Mouse (Mus musculus): ENCODE measurements at regions not wholly inside any gene's neighbourhood (a gene's known extent, or its start where the extent isn't known, plus 50 kb on each side); places are given as distances from the start of the nearest gene placed in this dataset.
A peak's percentile ranks its signal among the peaks of the same experiment; 100 is the strongest.

- DNase-seq = no peak
Measured at GRCm38 (mm10) chr12:109272101-109272500, 180.5 kb upstream of the Dlk1 start.

GRCm38 (mm10) chr12:109314850-109315249 lies 137.8 kb upstream of the Dlk1 start:
- no peak for DNase-seq

- no peak for DNase-seq
Measured at GRCm38 (mm10) chr12:109325986-109326385, 126.6 kb upstream of the Dlk1 start.

GRCm38 (mm10) chr12:109371327-109371726 lies 81.3 kb upstream of the Dlk1 start:
- no peak for DNase-seq

GRCm38 (mm10) chr12:109385794-109386193 lies 66.8 kb upstream of the Dlk1 start:
- no peak for DNase-seq

GRCm38 (mm10) chr12:109388791-109389190 lies 63.8 kb upstream of the Dlk1 start:
- peak in 1 of 2 experiments; percentile 16 for DNase-seq

GRCm38 (mm10) chr12:109390388-109390920 lies 62.2 kb upstream of the Dlk1 start:
- peak in 1 of 2 experiments; percentile 15 for DNase-seq

- DNase-seq = peak in 1 of 2 experiments; percentile 8
Measured at GRCm38 (mm10) chr12:109390978-109391377, 61.6 kb upstream of the Dlk1 start.

- DNase-seq = no peak
Measured at GRCm38 (mm10) chr12:109393326-109393725, 59.3 kb upstream of the Dlk1 start.

GRCm38 (mm10) chr12:109393795-109394194 lies 58.8 kb upstream of the Dlk1 start:
- DNase-seq = peak; percentile 73 to 74

- peak in 1 of 2 experiments; percentile 12 for DNase-seq
Measured at GRCm38 (mm10) chr12:109394396-109394795, 58.2 kb upstream of the Dlk1 start.

- peak in 1 of 2 experiments; percentile 15 for DNase-seq
Measured at GRCm38 (mm10) chr12:109396614-109397013, 56.0 kb upstream of the Dlk1 start.

- DNase-seq = peak; percentile 11 to 29
Measured at GRCm38 (mm10) chr12:109397175-109398058, 55.2 kb upstream of the Dlk1 start.

- no peak for DNase-seq
Measured at GRCm38 (mm10) chr12:109398473-109398872, 54.1 kb upstream of the Dlk1 start.

- DNase-seq = peak in 1 of 2 experiments; percentile 16
Measured at GRCm38 (mm10) chr12:109398951-109399350, 53.7 kb upstream of the Dlk1 start.

- peak; percentile 52 to 62 for DNase-seq
Measured at GRCm38 (mm10) chr12:109399591-109399990, 53.0 kb upstream of the Dlk1 start.

GRCm38 (mm10) chr12:109400041-109400440 lies 52.6 kb upstream of the Dlk1 start:
- no peak for DNase-seq

- DNase-seq = peak in 1 of 2 experiments; percentile 13
Measured at GRCm38 (mm10) chr12:109400936-109401586, 51.6 kb upstream of the Dlk1 start.

GRCm38 (mm10) chr12:109401696-109402095 lies 50.9 kb upstream of the Dlk1 start:
- no peak for DNase-seq

GRCm38 (mm10) chr12:109402226-109402625 lies 50.4 kb upstream of the Dlk1 start:
- DNase-seq = no peak
